10 mouse cellular contexts compared by ENCODE assay signal in genomic region chr1:73903035-73903434, GRCm38 (mm10).
DNase-seq lines count a peak whose midpoint lies in the region; ATAC-seq and TF ChIP-seq lines count a peak whose summit lies in the region.
"Had no signal": no experiment of that assay in that cellular context is flagged by ENCODE, and none has a peak within 500 bp of the region (broad histone marks: within the 10 kb centered on the region; RNA-seq: fewer than 3 reads in every experiment).

No protein-coding gene starts in this region.

- H3K36me3 ChIP-seq in heart, embryonic 10.5 days, result peaks cover 5% of the 10 kb centered on the region; the same call in 1 of the 2 replicates
- H3K36me3 ChIP-seq in lung, postnatal 0 days (ENCODE audit: insufficient read depth, low read length), result no peaks in the 10 kb centered on the region
- H3K36me3 ChIP-seq in hindbrain, embryonic 16.5 days (ENCODE audit: control insufficient read depth, insufficient read depth, low read length), result no peaks in the 10 kb centered on the region
- H3K36me3 ChIP-seq: liver, embryonic 12.5 days had no signal

- peak overlapping the region; percentile 36; the same call in 1 of the 2 replicates for H3K27ac ChIP-seq in heart, embryonic 10.5 days
- H3K27ac ChIP-seq in lung, postnatal 0 days (ENCODE audit: low read length), result 0 out of 2 replicates have a peak overlapping the region, but pooled peaks have one; percentile 47
- H3K27ac ChIP-seq in hindbrain, embryonic 16.5 days (ENCODE audit: low read depth, low read length), result no peak overlapping the region
- H3K27ac ChIP-seq: liver, embryonic 12.5 days had no signal

- no peaks in the 10 kb centered on the region for H3K9me3 ChIP-seq in heart, embryonic 10.5 days
- H3K9me3 ChIP-seq in lung, postnatal 0 days (ENCODE audit: low read length), result no peaks in the 10 kb centered on the region
- H3K9me3 ChIP-seq in hindbrain, embryonic 16.5 days (ENCODE audit: control insufficient read depth, low read length), result no peaks in the 10 kb centered on the region
- H3K9me3 ChIP-seq: liver, embryonic 12.5 days had no signal

- no peak for TF ChIP-seq CTCF in lung, postnatal 0 days (IDR thresholded peaks at IDR 0.05)

- WGBS in heart, embryonic 10.5 days, result 79% methylated on average over 5 of the region's 5 CpGs
- WGBS in lung, postnatal 0 days, result 67% methylated on average over 5 of the region's 5 CpGs
- WGBS in hindbrain, embryonic 16.5 days, result 76% methylated on average over 5 of the region's 5 CpGs

- H3K4me1 ChIP-seq in heart, embryonic 10.5 days, result peaks cover 35% of the 10 kb centered on the region
- H3K4me1 ChIP-seq in lung, postnatal 0 days (ENCODE audit: insufficient read depth, low read depth, low read length), result peaks cover 7% of the 10 kb centered on the region
- H3K4me1 ChIP-seq in hindbrain, embryonic 16.5 days (ENCODE audit: control insufficient read depth, insufficient read depth, low read depth, low read length), result peaks cover 5% of the 10 kb centered on the region; the same call in 1 of the 2 replicates
- H3K4me1 ChIP-seq: liver, embryonic 12.5 days had no signal

- H3K4me3 ChIP-seq in heart, embryonic 10.5 days, result no peak overlapping the region
- no peak overlapping the region for H3K4me3 ChIP-seq in lung, postnatal 0 days (ENCODE audit: low read depth, low read length)
- no peak overlapping the region for H3K4me3 ChIP-seq in hindbrain, embryonic 16.5 days (ENCODE audit: low read length)
- H3K4me3 ChIP-seq: heart, adult 2 months; liver, embryonic 12.5 days had no signal

- DNase-seq in heart, embryonic 10.5 days (ENCODE audit: low spot score), result peak; percentile 70
- DNase-seq in heart, postnatal 4 days, result no peak
- no peak for DNase-seq in lung, postnatal 0 days (ENCODE audit: low spot score)
- no peak for DNase-seq in lung, postnatal 10 days
- DNase-seq in skeletal muscle tissue, adult 2 months (ENCODE audit: low read depth, low spot score), result peak; percentile 10
- no peak for DNase-seq in embryo, embryonic 9.5 days (ENCODE audit: extremely low spot score)
- no peak for DNase-seq in natural killer cell, adult 2 months (ENCODE audit: low spot score in 2 of 2)

- no peak overlapping the region for H3K9ac ChIP-seq in lung, postnatal 0 days (replicated peaks; ENCODE audit: low read depth)
- H3K9ac ChIP-seq in hindbrain, embryonic 16.5 days (ENCODE audit: low read depth, low read length), result no peak overlapping the region
- H3K9ac ChIP-seq: liver, embryonic 12.5 days had no signal

- no peak for TF ChIP-seq EP300 in lung, postnatal 0 days (IDR thresholded peaks at IDR 0.05)

- ATAC-seq in lung, postnatal 0 days, result no peak
- ATAC-seq in hindbrain, embryonic 16.5 days, result peak; percentile 37; the same call in 1 of the 2 replicates
- ATAC-seq: liver, embryonic 12.5 days had no signal

- H3K4me2 ChIP-seq in lung, postnatal 0 days (replicated peaks; ENCODE audit: low read depth, low read length), result no peak overlapping the region
- no peak overlapping the region for H3K4me2 ChIP-seq in hindbrain, embryonic 16.5 days (ENCODE audit: low read length)
- H3K4me2 ChIP-seq: liver, embryonic 12.5 days had no signal

- H3K27me3 ChIP-seq in heart, embryonic 10.5 days (ENCODE audit: insufficient read depth, poor library complexity, severe bottlenecking), result no peaks in the 10 kb centered on the region
- H3K27me3 ChIP-seq in lung, postnatal 0 days (replicated peaks; ENCODE audit: insufficient read depth, low read length), result no peaks in the 10 kb centered on the region
- H3K27me3 ChIP-seq in hindbrain, embryonic 16.5 days (replicated peaks; ENCODE audit: control insufficient read depth, insufficient read depth, low read length), result no peaks in the 10 kb centered on the region
- H3K27me3 ChIP-seq: liver, embryonic 12.5 days had no signal

Comparison
In these comparisons a context has a peak if more than half of its experiments do, and no peak if none do; other contexts are left out.
1. DNase-seq: peak in heart, embryonic 10.5 days (single experiment) and skeletal muscle tissue, adult 2 months (single experiment); none in heart, postnatal 4 days (single experiment), lung, postnatal 0 days (single experiment), lung, postnatal 10 days (single experiment), embryo, embryonic 9.5 days (single experiment) and natural killer cell, adult 2 months (0 of 2).